Mouse (Mus musculus): Measurements from ENCODE around the gene 4930442H23Rik.
"Not testable (repeated sequence)": the region's sequence is repeated elsewhere in the genome, so short reads cannot be mapped to it uniquely, and the experiment has no call there.

4930442H23Rik gene

DNA sequence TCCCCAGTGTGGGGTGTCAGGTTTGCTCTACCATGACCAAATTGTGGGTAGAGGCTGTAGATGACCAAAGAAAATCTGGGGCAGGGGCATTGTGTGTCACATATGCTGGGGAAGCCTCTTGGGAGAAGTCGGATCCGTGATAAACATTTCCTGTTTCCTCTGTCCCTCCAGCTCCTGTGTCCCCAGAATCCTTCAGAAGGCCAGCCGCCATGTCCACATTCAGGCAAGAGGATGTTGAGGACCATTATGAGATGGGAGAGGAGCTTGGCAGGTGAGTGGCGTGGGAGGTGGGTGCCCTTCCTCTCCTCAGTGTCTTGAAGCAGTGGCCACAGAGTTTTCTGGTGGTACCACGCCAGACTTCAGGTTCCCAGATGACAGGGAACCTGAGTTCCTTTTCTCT lies at the start of gene 4930442H23Rik:
Gene 4930442H23Rik, minus strand, starts transcription at position 45 of the 400 bp plus-strand sequence.
- DNase-seq (ENCODE audit: extremely low spot score, low read depth, low spot score): no peak

DNA sequence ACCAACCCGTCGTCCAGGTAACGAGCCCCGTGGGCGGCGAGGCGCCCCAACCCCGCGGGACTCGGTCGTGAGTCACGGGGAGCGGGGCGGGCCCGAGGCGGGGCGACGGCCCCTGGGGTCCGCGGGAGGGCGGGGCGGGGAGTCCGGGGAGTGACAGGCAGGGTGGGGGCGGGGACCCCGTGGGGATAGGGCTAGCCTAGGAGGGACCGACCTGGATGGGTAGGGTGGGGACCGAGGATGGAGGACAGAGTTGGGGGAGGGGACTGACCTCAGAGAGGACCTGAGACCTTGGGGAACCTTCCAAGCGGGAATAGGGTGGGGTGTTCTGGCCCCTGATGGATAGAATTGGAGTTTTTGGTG lies 49.6 kb upstream of the 4930442H23Rik start:
- no peak for DNase-seq (ENCODE audit: extremely low spot score, low read depth, low spot score)

DNA sequence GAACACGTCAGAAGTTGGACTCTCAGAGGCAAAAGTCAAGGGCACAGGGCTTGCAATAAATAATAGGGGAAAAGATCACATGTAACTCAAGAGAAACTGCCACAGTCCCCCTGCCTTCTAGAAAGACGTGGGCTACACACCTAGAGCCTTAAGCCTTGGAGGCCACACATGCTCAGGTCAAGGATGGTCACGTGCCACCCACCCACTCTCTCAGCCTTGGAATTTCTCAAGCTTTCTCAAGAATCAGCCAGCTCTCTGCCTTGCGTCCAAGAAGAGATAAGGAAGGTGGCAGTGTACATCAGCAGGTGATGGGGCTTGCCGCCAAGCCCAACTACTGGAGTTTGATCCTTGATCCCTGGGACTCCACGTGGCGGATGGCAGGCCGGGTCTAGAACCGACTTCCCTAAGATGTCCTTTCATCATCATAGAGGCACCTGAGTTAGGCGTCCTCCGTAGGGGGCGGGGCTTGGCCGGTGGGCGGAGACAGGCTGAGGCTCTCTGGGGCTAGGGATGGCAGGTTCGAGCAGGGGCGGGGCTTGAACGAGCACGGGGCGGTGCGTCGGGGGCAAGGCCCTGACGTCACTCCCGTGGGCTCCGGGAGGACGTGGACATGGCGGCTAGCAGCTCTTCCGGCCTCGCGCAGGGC lies 49.1 kb upstream of the 4930442H23Rik start, which contains the start of gene Zfr2:
Gene Zfr2, plus strand, starts transcription at position 576 of the 646 bp plus-strand sequence.
- peak; percentile 44 for DNase-seq (ENCODE audit: extremely low spot score, low read depth, low spot score)

DNA sequence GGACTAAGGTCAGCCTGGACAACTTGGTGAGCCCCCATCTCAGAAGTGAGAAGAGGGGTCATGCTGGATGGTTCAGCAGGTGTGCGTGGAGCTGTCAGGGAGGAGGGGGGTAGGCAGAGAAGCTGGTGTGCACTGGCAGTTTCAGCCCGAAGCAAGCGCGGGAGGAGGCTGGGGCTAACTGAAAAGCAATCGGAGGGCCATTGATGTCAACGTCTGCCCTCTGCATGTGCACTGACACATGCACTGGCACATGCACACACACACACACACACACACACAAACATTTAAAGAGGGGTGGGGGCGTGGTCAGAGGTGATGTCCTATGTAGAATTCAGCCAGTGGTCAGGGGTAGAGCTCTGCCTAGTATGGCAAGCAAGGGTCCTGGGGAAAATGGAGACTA lies 47.8 kb upstream of the 4930442H23Rik start:
- no peak for DNase-seq (ENCODE audit: extremely low spot score, low read depth, low spot score)

DNA sequence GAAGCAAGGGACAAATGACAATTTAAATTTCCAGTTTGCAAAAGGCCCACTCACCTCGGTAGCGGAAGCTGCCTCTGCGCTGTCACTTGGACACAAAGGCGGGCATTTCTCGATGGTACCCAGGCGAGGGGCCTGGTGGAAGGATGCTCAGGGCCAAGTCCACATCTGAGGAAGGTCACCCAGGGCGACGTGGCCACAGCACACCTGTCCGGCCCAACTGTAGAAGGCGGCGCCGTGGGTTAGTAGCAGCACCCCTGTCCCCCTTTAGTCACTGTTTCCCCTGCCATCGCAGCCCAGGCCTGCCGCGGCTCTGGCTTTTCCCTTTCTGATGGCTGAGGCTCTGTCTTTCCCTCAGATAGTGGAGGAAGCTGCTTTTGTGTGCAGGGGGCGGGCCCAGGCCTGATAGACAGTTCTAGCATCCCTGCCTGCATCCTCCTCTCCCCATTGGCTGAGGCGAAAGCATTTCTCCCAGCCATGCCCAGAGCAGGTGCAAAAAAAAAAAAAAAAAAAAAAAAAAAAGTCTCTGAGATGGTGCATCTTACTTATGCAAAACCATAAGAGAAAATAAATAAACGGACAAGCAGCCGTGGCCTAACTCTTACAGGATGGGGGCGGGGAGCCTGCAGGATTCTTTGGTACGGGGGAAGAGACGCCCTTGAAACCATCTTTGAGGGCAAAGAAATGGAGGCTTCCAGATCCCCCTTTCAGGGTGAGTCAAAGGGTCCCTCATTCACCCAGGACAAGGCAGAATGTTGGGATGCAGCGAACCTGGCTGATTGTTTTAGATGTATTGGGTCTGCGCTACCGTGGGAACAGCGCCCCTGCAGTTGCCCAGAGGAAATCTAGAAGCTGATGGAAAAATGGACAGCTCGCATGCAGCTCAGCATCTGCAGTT lies 47.0 kb upstream of the 4930442H23Rik start, which contains the start of gene Atcay:
Gene Atcay, minus strand, starts transcription at position 396 of the 895 bp plus-strand sequence.
- DNase-seq (ENCODE audit: extremely low spot score, low read depth, low spot score): no peak

DNA sequence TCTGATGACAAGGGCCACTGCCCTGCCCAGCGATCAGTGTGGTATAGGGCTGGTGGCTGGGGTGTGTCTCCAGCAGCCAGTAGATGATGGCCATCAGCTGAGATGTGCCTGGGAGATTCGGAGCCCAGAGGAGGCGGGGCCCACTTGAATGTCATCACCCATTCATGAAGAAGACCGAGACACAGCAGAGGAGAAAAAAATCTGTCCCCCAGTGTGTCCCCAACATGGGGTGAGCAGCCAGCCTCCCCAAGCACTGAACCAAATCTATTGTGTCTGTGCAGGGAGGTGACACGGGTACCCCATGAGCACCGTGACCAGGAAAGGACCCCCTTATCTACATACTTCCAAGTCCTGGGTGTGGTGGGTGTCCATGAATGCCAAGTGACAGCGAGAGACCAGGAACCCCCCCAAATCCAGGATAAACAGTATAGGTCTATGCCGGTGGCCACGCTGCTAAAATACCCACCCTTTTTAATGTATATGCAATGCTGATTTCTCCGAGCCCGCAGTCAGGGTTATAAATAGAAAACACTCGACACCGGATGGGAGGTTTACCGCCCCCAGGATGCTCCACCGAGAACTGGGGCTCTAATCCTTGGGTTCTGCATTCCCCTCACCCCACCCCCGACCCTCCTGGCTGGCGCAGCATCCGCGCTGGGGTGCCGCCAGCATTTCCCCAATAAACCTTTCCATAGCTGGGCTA lies 46.2 kb upstream of the 4930442H23Rik start:
- DNase-seq (ENCODE audit: extremely low spot score, low read depth, low spot score): no peak

DNA sequence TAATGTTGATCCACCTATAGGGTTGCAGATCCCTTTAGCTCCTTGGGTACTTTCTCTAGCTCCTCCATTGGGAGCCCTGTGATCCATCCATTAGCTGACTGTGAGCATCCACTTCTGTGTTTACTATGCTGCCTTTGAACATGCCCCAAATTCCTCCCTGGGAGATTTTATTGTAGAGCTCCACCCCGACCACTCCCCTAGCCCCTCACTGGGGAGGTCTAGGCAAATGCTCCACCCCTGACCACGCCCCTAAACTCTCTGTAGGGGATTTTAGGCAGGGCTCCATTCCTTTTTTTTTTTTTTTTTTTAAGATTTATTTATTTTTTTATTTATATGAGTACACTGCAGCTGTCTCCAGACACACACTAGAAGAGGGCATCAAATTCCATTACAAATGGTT lies 40.1 kb upstream of the 4930442H23Rik start:
- DNase-seq (ENCODE audit: extremely low spot score, low read depth, low spot score): not testable (repeated sequence)

DNA sequence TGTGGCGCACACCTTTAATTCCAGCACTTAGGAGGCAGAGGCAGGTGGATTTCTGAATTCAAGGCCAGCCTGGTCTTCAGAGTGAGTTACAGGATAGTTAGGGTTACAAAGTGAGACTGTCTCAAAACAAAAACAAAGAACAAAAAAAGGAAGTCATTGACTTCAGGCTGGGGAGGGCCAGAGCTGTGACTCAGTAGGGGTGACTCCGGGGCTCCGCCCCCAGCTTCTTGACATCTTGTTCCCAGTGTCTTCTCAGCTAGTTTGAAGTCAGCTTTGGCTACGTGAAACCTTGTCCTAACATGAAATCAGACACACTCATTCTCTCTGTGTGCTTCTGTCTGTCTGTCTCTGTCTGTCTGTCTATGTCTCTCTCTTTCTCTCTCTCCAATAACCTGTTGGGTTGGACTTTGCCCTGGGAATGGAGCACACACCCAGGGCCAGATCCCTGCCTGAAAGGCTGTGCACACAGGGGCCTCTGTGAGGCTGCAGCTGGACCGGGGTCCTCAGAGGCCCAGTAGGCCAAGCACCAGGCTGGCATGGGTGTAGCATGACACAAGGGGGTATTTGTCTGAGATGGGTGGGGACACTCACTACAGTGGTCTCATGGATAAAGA lies 37.9 kb upstream of the 4930442H23Rik start:
- no peak for DNase-seq (ENCODE audit: extremely low spot score, low read depth, low spot score)

DNA sequence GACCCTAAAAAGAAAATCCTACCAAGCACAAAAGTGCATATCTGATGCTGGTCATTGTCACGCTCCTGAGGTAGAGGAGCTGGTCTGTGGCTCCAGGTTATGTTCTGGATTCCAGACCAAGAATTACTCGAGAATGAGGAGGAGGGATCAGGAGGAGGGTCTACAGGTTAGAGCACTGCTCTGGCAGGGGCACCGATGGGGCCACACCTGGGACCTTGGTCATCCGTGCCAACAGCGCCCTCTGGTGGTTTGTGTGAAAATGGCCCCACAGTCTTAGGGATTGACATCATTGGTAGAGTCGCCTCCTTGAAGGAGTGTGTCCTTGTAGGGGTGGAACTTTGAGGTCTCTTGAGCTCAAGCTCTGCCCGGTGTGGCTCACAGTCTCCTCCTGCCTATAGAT lies 34.3 kb upstream of the 4930442H23Rik start:
- no peak for DNase-seq (ENCODE audit: extremely low spot score, low read depth, low spot score)

DNA sequence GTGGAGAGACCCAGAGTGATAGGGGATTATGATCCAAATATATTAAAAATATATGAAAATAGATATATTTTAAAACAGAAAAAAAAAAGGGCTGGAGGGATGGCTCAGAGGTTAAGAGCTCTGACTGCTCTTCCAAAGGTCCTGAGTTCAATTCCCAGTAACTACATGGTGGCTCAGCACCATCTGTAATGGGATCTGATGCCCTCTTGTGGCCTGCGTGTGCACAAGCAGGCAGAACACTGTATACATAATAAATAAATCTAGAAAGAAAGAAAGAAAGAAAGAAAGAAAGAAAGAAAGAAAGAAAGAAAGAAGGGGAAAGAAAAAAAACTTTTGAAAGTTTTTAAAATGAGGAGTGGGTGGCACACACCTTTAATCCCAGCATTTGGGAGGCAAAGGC lies 33.6 kb upstream of the 4930442H23Rik start:
- not testable (repeated sequence) for DNase-seq (ENCODE audit: extremely low spot score, low read depth, low spot score)

DNA sequence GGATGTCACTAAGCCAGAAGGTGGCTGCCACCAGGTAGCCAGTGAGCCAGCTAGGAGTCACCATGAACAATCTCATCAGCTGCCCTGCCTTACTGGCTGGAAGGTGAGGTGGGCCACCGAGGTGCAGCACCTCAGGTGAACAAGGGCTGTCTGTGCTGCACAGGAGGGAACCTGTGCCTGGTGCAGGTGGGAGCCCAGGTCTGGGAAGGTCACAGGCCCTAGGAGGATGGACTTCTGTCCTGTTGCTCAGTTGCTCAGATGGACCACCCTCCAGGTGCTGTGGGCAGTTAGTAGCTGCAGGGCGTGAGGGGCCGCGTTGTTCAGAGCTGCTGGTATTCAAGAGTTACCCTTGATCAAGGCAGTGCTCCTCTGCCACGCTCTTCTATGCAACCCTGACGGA lies 33.2 kb upstream of the 4930442H23Rik start:
- DNase-seq (ENCODE audit: extremely low spot score, low read depth, low spot score): no peak

DNA sequence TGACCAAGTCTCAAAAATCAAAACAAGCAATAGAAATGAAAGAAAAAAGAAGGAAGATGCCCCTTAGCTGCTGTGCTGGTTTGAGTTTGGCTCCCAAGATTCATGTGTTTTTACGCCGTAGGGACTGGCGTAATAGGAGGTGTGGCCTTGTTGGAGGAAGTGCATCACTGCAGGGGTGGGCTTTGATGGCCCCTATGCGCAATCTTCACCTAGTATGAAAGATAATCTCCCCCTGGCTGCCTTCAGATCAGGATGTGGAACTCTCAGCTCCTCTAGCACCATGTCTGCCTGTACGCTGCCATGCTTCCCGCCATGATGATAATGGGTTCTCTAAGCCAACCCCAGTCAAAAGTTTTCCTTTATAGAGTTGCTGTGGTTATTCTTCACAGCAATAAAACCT lies 32.6 kb upstream of the 4930442H23Rik start:
- DNase-seq (ENCODE audit: extremely low spot score, low read depth, low spot score): no peak

DNA sequence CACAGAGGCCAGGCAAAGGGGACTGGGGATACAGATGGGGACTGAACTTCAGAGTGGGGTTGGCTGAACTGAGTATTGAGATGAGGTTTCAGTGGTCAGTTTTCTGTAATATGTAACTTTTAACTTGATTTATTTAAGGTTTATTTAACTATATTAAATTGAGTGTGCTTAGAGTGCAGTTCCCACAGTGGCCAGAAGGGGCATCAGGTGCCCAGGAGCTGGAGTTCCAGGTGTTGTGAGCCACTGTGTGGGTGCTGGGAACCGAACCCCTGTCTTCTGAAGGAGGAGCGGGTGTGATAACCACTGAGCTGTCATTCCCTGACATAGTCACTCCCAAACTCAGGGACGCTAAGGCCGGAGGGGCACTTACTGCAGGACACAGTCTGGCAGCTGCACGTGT lies 26.5 kb upstream of the 4930442H23Rik start:
- no peak for DNase-seq (ENCODE audit: extremely low spot score, low read depth, low spot score)

DNA sequence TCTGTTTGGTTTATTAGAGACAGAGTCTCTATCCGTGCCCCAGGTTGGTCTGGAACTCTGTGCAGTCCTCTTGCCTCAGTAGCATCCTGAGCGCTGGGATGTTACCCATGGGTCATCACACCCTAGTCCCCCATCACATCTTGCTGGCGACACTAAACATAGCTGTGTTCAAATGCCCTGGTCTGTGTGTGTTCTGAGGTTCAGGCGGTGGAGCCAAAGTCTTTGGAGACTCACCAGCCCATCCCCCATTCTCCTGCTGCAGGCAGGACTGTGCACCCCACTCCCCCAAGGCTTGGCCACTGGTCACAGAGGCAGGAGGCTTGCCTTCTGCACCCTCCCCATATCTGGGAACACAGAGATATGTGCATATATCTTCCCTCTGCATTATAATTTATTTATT lies 20.5 kb upstream of the 4930442H23Rik start:
- no peak for DNase-seq (ENCODE audit: extremely low spot score, low read depth, low spot score)

DNA sequence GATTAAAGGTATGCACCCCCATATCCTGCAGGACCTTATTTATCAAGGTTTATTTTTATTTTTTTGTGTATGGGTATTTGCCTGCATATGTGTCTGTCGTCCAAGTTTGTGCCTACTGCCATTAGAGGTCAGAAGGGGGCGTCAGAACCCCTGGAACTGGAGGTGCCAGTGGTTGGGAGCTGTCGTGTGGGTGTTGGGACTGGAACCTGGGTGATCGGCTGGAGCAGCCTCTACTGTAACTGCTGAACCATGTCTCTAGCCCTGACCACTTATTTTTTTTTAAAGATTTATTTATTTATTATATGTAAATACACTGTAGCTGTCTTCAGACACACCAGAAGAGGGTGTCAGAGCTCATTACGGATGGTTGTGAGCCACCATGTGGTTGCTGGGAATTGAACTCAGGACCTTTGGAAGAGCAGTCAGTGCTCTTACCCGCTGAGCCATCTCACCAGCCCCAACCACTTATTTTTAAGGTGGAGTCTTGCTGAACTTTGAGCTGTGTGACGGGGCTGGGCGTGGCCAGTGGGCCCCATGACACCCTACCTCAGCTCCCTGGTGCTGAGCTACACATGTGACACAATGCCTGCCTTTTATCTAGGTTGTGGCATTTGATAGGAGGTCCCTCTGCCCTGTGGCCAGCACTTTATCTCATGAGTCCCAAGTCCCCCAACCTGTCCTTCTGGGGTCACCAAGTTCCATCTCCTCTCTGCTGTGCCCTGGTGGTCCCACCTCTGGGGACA lies 19.5 kb upstream of the 4930442H23Rik start:
- no peak for DNase-seq (ENCODE audit: extremely low spot score, low read depth, low spot score)

DNA sequence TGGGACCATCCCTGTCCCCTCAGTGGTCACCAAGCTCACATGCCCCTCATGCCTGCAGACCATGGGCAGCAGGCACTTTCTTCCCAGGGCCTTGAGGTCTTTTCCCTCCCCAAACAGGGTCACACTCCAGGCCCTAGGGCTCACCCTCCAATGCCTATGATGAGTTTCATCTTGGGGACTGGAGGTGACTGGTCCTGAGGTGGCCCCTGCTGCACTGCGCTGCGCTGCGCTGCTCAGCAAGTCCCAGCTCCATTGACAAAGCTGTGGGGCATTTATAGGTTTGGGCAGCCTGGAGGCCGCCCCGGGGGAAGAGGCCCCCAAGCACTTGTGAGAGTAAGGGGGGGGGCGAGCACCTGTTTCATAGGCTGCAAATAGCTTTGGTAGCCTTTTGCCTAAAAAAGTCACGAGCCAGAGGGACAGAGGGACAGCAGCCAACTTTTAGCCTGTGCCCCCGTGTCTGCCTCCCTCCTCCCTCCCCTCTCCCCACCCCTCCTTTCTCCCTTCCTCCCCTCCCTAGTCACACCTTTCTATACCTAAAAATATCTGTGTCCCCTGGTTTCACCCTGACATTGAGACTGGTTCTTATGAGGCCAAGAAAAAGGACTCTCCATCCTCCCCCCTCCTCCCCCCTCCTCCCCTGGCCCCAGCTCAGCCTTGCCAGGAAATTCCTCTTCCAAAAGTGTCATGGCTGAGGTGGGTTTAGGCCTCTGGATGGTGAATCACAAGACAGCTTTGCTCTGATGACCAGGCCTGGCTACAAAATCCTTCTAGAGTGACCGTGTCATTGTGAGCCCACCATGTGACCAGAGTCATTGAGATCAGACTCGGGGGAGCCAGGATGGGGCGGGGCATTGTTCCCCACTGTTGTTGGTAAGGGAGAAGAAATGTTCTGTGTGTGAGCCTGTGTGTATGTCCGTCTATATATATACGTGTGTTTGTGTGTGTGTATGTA lies 18.4 kb upstream of the 4930442H23Rik start, which contains the start of gene Nmrk2:
Gene Nmrk2, minus strand, starts transcription at position 245 of the 952 bp plus-strand sequence.
- DNase-seq (ENCODE audit: extremely low spot score, low read depth, low spot score): no peak

DNA sequence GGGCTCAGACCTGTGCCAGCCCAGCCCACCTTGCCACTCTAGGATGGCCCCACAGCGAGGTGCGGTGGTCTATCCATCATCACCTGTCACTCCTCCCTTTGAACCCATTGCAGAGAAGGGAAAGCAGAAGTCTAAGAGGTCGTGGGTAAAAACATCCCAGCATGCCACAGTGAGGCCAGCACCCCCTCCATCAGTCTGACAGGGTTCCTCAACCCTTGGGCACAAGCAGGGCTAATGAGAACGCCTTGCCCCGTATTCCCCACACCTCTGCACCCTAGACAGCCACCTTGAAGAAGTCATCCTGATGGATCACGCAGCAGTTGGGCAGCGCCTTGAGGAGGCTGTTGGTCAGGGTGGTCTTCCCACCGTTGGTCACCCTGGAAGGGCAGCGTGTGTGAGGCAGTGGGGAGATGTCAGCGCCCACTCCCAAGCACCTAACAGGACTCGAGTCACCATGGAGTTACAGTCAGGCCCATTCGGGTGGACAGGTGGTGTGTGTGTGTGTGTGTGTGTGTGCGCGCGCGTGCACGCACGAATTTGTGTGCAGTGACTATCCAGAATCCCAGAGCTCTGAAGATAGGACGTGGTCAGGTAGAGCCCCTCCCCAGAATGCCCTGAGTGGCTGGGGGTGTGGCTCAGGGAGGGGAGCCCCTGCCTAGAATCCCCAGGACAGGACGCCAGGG lies 17.1 kb upstream of the 4930442H23Rik start:
- no peak for DNase-seq (ENCODE audit: extremely low spot score, low read depth, low spot score)

DNA sequence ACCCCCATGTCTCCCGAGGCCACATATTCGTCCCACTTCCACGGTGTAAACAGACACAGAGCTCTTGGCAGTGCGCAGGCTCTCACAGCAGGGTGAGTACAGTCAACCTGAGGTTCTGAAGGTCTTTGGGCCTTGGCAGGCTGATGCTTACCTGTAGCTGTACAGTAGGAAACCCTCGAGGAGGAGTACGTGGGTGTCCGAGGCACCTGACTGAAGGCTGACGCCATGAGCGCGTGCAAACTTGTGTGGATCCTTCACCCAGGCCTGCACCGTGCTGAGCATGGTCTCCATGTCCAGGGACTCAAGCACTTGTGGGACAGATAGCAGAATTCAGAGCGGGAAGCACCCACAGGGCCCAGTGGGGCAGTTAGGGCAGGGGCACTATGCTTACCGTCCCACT lies 16.5 kb upstream of the 4930442H23Rik start:
- no peak for DNase-seq (ENCODE audit: extremely low spot score, low read depth, low spot score)

DNA sequence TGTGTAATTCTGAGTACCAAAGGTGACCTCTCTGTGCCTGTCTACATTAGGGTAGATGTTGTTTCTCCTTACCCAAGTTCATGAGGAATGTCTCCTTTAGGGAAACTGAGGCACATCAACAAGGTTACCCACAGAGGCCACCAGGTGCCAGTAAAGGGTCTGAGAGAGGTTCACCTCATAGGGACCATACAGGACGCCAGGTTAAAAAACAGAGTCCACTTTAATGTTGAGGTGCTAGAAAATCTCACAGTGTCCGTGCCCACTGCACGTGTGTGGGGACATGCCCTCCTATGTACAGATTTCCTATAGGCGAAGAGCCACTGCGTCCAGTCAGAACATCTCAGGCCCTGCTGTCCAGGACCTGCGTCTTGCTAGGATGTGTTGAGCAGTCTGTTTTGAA lies 15.3 kb upstream of the 4930442H23Rik start:
- no peak for DNase-seq (ENCODE audit: extremely low spot score, low read depth, low spot score)
